Mouse (Mus musculus) NIH3T3 (cell line): ENCODE measurements at regions not wholly inside any gene's neighbourhood (a gene's known extent, or its start where the extent isn't known, plus 50 kb on each side); places are given as distances from the start of the nearest gene placed in this dataset.

Experiments used
- DNase-seq: peaks from one replicate; pipeline ENCODE4 v3.0.0-alpha.2; 2012; ENCODE audit warnings: low read depth

DNA sequence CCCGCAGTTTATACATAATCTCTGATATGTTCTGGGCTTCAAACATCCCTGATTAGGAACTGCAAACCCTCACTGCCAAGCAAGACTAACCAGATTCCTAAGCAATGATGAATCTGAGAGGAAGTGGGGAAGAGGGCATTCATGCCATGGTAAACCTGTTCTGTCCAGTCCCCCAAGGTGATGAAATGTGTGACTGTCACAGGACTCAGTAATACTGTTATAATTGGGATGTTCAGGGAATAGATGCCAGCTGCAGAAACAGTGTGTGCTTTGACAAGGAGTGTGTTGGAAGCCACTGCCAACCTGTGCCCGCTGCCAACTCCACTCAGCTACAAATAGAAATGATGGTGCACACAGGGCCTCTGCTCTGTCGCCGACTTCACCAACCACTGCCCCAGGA, 466.0 kb downstream of the Efna5 start:
- peak; percentile 23 for DNase-seq

DNA sequence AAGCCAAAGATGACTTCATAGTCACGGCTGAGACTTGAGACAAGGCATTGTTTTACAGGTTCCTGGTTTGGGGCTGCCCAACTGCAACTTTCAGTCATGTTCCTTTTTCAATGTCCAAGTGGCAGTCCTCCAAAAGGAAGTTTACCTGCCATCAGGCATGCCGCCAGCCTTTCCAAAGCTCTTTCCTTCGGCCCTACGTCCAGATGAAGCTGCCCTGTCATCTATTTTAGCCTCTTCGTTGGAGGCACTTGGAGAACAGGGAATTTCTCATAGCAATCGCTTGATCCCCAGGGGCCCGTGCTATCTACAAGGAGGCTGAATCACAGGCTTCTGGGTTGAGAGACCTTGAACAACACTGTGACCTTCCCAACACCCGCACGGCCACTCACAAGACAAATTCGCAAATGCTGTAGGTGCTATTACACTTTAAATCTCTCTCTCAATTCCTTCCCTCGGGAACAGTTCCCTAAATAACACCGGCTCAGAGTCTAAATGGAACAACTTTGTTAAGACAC, 468.4 kb downstream of the Efna5 start:
- DNase-seq = no peak

DNA sequence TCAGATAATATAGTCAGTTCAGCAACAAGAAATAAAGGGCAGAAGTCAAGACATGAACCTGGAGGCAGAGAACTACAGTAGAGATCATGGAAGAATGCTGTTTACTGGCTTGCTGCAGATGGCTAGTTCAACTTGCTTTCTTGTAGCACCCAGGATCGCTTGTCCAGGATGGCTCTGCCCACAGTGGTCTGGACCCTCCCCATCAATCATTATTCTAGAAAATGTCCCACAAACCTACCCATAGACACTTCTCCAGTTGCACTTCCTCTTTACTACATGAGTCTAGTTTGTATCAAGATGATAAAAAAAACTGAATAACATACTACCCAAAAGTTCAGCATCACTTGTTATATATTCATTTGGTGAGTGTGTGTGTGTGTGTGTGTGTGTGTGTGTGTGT, 477.4 kb downstream of the Efna5 start:
- no peak for DNase-seq

DNA sequence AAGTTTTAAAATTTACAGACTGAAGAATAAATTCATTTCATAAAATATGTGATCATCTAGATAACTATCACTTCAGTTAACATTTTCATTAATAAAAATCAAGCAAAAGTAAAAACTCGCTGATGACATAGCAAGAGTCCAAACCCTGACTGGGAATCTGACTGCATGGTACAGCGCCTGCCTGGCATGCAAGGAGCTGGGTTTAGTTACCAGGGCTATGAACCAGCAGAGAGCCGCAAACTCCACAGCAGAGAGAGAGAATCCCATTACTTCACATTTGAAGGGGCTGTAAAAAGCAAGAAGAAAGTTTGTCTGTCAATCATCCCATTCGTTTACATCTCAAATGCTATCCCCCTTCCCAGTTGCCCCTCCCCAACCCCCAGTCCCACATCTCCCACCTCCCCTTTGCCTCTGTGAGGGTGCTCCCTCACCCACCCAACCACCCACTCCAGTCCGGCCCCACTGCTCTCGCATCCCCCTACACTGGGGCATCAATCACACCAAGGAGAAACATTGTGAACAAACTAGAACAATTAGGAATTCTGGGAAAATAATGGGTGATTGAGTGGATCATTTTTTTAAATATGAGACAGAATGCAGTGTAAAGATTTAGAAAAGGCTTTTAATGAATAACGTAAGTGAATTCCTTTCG, 487.6 kb downstream of the Efna5 start:
- no peak for DNase-seq

DNA sequence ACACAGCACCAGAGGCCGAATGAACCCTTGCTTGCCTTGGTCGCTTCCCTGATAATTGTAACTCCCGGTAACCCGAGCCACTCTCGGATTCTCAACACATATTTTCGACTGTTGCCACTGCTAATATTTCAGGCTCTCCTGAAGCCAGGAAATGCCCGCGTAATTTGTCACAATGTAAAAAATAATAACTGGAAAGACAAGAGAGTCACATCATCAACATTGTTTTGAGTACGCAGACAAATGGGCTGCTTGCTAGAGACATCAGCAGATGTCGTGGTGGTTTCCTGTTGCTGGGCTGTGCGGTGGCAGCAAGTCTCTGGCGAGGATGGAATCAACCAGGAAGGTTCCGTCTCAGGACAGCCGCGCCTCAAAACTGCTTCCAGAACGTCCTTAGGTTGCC, 497.1 kb downstream of the Efna5 start:
- DNase-seq = no peak

DNA sequence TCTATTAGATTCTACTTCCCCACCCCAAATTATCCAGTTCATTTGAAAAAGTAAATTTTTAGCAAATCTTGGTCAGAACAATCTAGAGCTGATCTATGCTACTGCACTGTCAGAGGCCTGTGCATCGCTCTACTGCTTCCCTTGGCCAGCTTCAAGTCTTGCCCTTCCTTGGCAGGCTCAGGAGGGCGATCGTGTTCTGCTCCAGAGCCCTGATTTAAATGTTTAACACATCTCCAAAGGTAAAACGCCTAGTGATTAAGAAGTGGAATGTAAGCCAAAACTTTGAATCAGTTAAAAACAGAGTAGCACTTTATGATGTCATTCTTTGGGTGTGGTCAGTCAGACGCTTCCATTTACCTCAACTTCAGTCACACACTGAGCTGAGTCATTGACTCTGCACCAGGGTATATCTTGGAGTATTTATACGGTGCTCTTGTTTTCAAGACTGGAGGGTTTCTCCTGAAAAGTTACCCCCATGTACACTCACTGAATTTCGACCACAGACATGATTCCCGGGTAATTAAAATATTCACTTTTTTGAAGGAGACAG, 502.2 kb downstream of the Efna5 start:
- peak; percentile 66 for DNase-seq

DNA sequence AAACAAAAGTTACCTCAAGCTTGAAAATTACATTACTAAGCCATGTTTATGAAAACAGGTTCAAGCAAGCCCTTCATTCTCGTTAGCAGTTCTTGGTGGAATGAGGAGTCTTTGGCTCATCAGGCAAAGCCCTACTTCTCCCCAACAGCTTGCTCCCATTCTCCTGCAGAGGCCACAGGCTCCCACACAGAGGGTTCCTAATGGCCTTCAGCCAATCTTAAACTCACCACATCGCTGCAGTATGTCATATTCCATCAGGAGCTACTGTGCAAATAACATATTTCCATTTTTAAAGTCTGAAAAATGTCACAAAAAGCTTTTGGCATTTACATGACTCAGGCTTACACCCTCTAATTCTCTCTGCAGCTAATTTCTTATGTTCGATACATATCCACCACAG, 512.0 kb downstream of the Efna5 start:
- DNase-seq = no peak

DNA sequence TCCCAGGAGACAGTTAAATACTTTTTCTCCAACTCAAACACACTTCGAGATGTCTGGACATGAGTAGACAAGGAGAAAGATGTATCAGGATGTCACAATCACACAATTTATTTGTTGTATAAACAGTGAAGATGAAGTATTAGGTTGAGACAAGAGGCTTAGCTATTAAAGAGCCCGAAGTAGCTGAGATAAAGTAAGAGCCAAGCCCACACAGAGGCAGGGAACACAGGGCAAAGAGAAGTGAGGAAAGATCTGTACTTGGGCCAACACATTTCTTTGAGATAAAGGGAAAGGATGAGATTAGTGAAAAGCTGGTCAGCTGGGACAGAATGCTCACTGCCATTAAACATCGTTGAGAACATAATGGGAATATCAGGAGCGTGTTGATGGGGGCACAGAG, 513.2 kb downstream of the Efna5 start:
- no peak for DNase-seq

DNA sequence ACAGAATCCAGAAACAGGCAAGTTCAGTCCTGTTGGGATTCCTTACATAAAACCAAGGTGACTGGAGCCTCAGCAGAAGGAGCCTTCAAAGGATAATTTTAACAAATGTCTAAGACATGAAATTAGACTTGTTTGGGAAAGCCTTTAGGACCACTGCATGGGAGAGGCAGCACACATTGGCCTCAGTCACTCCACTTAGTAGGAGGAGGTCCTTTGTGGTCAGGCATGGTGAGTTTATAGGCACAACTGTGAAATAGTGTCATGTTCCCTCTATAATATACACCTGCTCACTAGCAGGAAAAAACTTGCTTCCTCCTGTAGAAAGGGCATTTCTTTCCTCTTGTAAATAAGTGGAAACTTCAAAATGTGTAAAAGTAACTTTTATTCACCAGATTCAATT, 522.8 kb downstream of the Efna5 start:
- DNase-seq = no peak

DNA sequence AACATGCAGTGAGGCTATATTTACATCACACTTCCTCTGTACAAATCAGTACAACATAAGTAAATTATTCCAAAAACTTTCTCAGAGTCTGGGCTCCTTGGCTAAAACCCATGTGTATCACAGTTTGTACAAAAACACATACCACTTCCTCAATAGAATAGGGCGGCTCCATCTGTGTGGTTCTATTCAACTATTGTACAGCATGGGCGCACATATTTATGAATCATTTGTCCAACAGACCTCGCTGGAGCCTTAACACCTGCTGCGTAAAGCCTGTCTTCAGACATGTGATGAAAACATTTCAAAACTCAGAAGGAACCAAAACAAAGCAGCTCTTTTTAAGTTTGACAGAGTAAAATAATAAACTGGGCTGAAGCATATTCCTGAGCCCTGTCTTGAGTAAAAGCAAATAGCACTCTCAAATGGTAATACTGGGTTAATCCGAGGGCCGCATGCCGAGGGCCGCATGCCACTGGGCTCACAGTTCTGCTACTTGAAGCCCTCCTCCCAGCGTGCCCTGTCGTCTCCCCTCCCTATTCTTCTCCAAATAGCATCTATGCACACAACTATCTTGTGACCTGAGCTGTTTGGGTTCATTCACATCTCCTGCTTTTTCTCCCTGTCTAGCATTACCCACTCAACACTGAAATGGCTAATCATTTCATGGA, 543.1 kb downstream of the Efna5 start:
- no peak for DNase-seq

DNA sequence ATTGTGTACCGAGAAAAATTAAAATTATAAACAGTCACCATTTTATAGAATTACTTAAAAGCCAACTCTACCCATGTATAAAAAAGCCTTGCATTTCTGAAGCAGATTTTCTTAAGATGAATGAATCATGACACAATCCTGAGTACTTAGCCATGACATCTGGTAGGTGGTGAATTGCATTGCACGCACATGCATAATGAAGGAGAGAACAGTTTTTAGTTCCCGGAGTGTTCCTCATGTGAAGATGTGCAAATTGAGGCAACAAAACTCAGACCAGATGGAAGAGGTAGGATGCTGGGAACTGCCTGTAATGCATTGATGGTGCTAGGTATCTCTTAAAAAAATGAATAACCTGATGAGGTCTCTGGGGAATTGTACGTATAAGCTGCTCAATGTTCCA, 550.9 kb downstream of the Efna5 start:
- DNase-seq = no peak

DNA sequence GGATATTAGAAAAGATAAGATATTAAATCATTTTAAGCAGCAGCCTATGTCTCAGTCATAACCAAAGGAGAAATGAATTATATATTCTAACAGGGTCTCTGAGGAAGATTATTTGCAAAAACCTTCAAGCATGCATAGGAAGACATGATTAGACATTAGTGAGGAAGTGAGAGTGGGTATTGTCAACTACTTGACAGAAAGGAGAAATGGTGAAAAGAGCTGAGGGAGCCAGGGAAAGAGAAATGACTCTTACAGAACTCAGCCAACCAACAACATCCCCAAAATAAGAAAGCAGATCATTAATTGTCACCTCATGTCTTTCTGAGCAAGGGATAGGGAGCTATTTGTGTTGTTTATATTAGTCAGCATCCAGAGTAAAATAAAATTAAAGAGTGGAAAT, 554.3 kb downstream of the Efna5 start:
- no peak for DNase-seq

DNA sequence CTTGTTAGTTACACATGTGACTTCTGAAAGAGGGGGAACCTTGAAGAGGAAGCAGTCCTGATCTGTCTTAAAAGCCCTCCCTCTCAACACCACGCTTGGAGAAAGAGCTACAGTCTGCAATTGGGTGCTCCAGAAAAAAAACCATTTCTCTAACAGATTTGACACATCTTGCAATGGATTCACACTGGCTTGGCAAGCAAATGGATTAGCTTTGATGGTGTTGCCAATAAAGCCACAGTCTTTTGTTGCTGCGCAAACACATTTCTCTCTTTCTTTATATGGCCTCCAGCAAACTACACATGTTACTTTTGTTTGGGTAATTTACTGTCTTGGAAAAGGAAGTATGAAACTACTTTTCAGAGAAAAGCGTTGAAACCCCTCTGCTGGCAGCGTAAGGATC, 562.1 kb downstream of the Efna5 start:
- no peak for DNase-seq

DNA sequence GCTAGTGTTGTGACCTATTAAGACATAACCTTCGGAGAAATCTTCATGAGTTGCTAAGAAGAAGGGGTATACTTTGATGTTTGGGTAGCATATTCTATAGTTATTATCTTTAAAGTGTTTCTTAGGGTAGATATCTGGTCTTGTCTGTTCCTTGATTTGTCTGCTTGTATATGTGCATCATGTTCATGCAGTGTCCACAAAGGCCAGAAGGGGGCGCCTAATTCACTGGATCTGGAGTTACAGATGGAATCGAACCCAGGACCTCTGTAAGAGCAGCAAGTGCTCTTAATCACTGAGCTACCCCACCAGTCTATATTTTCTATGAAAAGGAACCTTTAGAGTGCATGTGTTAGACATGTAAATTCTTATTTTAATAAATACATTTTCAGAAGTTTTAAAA, 571.1 kb downstream of the Efna5 start:
- DNase-seq = peak; percentile 23

DNA sequence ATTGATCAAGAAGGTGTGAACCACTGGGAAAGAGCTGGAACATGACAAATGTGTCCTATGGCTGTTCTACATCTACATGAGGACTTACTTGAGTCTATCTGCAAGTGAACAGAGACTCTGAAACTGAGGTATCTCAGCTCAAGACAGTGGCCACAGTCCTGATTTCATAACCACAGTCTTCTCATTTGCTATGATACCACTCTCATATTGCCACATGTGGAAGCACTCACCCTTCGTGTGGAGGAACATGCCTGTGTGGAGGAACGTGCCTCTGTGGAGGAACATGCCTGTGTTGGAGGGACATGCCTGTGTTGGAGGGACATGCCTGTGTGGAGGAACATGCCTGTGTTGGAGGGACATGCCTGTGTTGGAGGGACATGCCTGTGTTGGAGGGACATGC, 574.0 kb downstream of the Efna5 start:
- no peak for DNase-seq

DNA sequence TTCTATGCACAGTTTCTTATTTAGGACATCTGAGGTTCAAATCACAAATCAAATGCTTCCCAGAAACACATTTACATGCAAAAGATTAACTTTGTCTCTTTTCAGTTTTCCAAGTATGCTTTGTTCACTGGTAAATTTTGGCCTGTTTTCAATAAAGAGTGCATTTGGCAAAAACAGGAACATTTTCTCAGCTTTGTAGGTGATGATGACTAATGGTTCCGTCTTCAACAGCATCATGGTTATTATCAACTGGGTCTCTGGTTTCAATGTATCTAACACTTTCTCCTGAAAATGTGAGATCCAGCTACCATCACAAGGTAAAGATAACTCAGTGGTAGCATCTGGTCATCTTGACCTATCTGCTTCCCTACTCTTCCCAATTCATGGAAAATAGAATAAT, 574.6 kb downstream of the Efna5 start:
- DNase-seq = no peak

DNA sequence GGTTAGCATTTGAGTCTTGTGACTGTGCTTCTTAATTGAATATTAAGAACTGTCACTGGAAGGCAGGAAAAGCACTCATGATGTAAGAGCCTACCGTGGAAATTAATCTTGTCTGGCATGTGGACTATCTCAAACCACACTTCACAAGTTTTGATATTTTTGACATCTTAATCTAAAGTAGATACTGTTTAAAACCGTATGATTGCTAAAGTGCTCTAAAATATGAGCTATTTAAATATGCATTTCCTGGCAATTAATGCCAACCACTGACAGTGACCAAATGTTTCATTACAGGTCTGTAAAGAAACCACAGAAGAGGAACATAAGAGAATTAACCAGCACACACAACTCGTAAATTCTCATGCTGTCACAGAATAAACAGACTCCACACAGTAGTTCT, 576.0 kb downstream of the Efna5 start:
- no peak for DNase-seq

DNA sequence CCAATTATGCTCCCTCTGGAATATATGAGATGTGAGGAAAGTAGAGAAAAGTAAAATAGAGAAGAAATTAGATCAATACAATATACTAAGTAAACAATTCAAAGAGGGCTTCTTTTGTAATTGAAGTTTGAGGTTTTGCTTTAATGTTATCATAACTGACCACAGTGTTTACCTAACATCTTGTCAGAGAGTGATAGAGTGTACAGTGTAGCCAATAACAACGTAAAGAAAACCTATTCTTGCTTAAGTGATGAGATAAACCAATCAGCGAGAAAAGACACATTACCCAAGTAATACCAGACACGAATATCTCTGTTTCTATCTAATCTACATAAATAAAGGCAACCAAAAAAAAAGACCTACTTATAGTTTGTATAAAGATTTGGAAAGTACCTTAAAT, 577.0 kb downstream of the Efna5 start:
- DNase-seq = no peak

DNA sequence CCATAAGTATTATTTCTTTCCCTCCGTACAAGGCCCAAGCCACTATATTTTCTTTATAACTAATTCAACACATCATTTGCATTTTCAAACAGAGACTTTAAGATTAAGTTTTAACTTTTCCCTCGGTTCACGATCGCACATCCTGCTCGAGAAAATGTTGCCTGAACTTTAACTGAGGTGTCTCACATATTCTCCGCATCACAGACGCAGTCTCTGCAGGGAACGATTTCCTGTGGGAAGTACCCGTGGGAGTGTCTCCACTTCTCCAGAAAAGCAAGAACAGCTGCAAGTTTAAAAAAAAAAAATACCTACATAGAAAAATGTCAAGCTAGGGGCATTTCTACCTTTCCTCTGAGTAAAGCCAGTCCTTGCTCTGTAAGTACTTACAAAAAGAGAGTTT, 581.2 kb downstream of the Efna5 start:
- no peak for DNase-seq

DNA sequence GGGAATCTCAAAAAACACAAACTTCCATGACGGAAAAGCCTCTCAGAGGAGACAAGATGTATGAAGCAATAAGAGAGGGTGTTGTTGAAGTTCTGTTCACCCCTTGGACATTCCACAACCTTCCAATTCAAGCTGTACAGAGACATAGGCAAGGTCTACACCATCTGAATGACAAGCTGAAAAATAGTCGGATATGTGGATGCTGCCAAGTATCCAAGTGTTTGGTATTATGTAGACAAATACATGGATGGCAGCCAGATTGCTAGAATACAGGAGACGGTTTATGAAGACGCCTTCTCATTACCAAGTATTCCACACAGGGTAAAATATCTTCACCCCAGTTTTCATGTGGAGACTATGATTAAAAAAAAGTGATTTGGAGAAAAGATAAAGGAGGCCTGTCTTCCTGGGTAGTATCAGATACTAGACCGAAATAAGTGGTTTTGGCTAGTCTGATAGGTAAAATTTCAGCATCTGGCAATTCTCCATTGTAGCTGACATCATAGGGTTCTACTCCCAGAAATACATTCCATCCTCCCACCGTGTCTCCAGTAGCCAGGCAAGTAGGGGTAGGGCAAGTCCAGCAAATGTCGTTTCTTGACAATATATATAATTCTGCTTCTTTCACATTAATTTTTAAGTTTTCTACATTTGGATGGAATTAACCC, 583.6 kb downstream of the Efna5 start:
- peak; percentile 13 for DNase-seq

DNA sequence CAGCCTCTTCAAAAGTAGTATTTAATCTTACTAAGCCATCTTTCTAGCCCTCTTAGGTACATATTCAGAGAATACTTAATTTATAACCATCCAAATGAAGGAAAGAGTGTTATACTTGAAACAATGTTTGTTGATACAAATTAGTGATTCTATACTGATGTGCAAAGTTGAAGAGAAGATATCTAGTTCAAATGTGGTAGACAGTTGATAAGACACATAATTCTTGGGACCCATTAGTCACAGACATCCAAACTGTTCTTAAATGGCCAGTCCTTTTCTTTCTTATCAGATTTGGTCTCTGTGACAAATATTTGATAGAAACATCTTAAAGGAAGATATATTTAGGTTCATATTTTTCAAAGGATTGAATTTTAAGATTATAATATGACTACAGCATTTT, 585.7 kb downstream of the Efna5 start:
- DNase-seq = no peak

DNA sequence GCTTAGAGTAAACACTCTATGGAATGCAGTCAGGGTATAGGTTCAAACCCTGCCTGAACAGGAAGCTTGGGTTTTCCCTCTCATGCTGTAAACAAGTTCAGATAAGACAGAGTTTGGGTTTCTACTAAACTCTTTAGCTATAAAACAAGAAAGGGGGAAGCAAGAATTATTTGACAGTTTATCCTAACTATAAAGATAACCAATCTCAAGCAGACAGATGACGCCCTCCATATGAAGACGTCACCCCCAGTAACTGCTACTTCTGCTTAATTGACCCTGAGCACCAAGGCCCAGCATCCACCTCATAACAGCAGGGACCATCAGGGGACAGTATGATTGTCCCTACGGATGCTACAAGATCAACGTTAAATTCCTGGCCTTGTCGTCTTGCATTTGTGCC, 588.4 kb downstream of the Efna5 start:
- no peak for DNase-seq

DNA sequence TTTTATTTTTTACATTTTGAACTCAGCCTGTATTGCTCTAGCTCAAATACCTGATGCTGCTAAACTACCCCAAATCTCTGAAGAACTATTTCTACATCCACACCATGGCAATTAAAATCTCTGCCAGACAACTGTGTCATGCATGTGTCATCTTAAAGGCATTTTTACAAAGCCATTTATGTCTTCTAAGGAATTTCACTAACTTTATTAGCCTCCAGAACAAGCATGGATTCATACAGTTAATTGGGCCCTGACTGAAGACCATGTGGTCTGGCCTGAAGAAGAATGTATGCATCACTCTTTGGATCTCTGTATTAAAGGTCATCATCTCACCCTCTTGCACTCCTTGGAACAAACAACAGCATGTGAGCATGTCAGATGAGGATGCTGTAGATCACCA, 593.5 kb downstream of the Efna5 start:
- DNase-seq = peak; percentile 55
